Mouse (Mus musculus): ENCODE data around the gene Gm20509.

GRCm38 (mm10) chr9:73129875-73130274 lies 27.6 kb downstream of the Gm20509 start:
- TF ChIP-seq CTCF (IDR thresholded peaks at IDR 0.05; ENCODE audit: low read depth) (no peak), EP300 (IDR thresholded peaks at IDR 0.05; ENCODE audit: low read depth) (no peak)

Measured in heart, postnatal 0 days (tissue).